Mouse (Mus musculus) intestine, postnatal 0 days (tissue): Measurements from ENCODE around the gene Dusp5. TPM values are rescaled to one million over a fixed set of nuclear protein-coding genes. Genes with fewer than 3 reads are reported as not detected.

Experiments used
- ATAC-seq: fragments of 200-750 bp; cut with Nextera tagmentation; 2 replicates; pipeline ENCODE4 v1.8.0; 2017; ENCODE audit warnings: mild to moderate bottlenecking, moderate TSS enrichment, moderate library complexity
- H3K27ac ChIP-seq: fragments of 300-500 bp; sonication (generic); 2 replicates; pipeline ENCODE4 v1.5.1; 2014; ENCODE audit warnings: mild to moderate bottlenecking, low read depth, low read length, moderate library complexity
- H3K27me3 ChIP-seq: fragments of 300-500 bp; sonication (generic); replicated peaks from 2 replicates; pipeline ENCODE4 v1.6.1; 2014; ENCODE audit warnings: low read length, mixed read lengths; ENCODE audit not compliant: control insufficient read depth, insufficient read depth
- H3K36me3 ChIP-seq: fragments of 300-500 bp; sonication (generic); 2 replicates; pipeline ENCODE4 v1.6.1; 2014; ENCODE audit warnings: mild to moderate bottlenecking, moderate library complexity; ENCODE audit not compliant: control insufficient read depth, insufficient read depth
- H3K4me1 ChIP-seq: fragments of 300-500 bp; sonication (generic); replicated peaks from 2 replicates; pipeline ENCODE4 v1.6.1; 2014; ENCODE audit warnings: antibody characterized with exemption, low read length, mixed read lengths; ENCODE audit not compliant: control insufficient read depth, insufficient read depth
- H3K4me2 ChIP-seq: fragments of 300-500 bp; sonication (generic); replicated peaks from 2 replicates; pipeline ENCODE4 v1.6.1; 2014; ENCODE audit warnings: low read depth, mild to moderate bottlenecking, moderate library complexity
- H3K4me3 ChIP-seq: fragments of 300-500 bp; sonication (generic); 2 replicates; pipeline ENCODE4 v1.5.1; 2014; ENCODE audit warnings: low read depth, low read length
- H3K9ac ChIP-seq: fragments of 300-500 bp; sonication (generic); 2 replicates; pipeline ENCODE4 v1.6.1; 2014; ENCODE audit warnings: mild to moderate bottlenecking, low read depth, low read length
- H3K9me3 ChIP-seq: fragments of 300-500 bp; sonication (generic); 2 replicates; pipeline ENCODE4 v1.6.1; 2016; ENCODE audit warnings: mixed run types; ENCODE audit not compliant: control insufficient read depth
- CTCF ChIP-seq: sonication (generic); IDR thresholded peaks from 2 replicates; pipeline ENCODE4 v1.5.1; 2016; ENCODE audit warnings: low read depth, mild to moderate bottlenecking, control low read depth, antibody characterized with exemption, moderate library complexity
- WGBS: fragments of 180-500 bp; shearing (Covaris S2); extraction: QIAGEN DNeasy Blood & Tissue Kit; methylation state at CpG from one replicate; pipeline ENCODE4 v1.1.7; 2014; 5-methylcytosine and 5-hydroxymethylcytosine counted together
- polyA plus RNA-seq: library from polyadenylated mRNA; unstranded; fragments of >200 nt; fragmentation: Nextera tagmentation; extraction: Ambion mirVana; gene quantifications from 2 replicates; pipeline ENCODE4 v1.2.1, GENCODE M21; 2015

The Dusp5 gene
- polyA plus RNA-seq, 1 experiment from 2014 or later, result 12.4 TPM

DNA sequence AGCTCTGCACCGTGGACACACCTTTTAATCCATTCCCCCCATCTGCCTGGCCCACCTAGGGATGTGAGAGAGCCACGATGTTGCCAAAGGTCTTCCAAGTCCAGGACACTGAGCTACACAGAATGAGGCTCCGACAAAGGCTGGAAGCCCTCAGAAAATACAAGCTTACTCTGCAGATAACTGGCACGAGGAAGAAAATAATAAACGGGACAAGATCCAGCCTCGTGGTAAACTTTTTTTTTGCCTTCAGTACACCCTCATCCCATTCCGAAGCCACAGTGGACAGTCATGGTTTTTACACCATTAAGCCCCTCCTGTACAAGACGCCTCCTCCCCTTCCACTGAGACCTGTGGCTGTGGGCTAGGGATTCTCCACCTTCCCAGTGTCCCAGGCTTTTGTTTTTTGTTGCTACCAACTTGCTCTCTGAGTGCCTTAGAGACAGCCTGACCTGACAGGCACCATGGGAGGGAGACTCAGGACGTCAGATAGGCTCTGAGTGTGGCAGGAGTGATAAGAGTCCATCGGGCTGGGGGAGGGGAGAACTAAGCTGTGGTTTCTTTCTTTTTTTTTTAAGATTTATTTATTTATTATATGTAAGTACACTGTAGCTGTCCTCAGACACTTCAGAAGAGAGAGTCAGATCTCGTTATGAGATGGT, 7.6 kb upstream of the Dusp5 start:
- no peak overlapping the region for H3K4me2 ChIP-seq
- no peak overlapping the region for H3K9ac ChIP-seq
- no peak overlapping the region for H3K27ac ChIP-seq
- no peaks in the 10 kb centered on the region for H3K4me1 ChIP-seq
- H3K9me3 ChIP-seq, result no peaks in the 10 kb centered on the region
- no peaks in the 10 kb centered on the region for H3K36me3 ChIP-seq
- H3K27me3 ChIP-seq, result no peaks in the 10 kb centered on the region
- TF ChIP-seq CTCF, result no peak
- 37% methylated on average over 11 of the region's 11 CpGs for WGBS
- no peak for ATAC-seq
- H3K4me3 ChIP-seq, result no peak overlapping the region

DNA sequence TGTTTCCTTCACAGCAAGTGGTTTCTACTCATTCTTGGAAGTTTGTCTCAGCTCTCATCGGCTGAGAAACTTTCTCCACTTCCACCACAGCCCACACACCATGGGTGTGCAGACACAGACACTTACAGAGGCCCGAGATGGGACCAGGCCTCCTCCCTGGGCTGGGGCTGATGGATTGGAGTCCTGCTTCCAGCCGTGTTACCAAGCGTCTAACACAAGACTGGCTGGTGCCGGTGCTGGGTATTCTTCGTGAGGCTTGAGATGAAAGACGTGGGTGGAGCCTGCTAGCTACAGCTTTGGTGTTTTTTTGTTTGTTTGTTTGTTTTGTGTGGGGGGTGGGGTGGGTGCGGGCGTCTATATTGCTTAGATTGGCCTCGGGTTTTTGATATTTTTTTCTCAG, 1.4 kb upstream of the Dusp5 start:
- no peak overlapping the region for H3K9ac ChIP-seq
- ATAC-seq, result no peak

GRCm38 (mm10) chr19:53528131-53528621, 733 bp upstream of the Dusp5 start:
- ATAC-seq, result no peak
- no peak for TF ChIP-seq CTCF
- peak overlapping the region; percentile 70 for H3K4me3 ChIP-seq
- no peaks in the 10 kb centered on the region for H3K9me3 ChIP-seq
- H3K4me1 ChIP-seq, result peaks cover 5% of the 10 kb centered on the region; the same call in 1 of the 2 replicates
- H3K27me3 ChIP-seq, result no peaks in the 10 kb centered on the region
- H3K36me3 ChIP-seq, result no peaks in the 10 kb centered on the region
- H3K9ac ChIP-seq, result peak overlapping the region; percentile 80
- H3K27ac ChIP-seq, result no peak overlapping the region
- H3K4me2 ChIP-seq, result peak overlapping the region; percentile 87
- 3% methylated on average over 13 of the region's 13 CpGs for WGBS

More for the DNA sequence above, 1.4 kb upstream of the Dusp5 start:
- Histone ChIP-seq H3K4me2 (no peak overlapping the region), H3K4me1 (peaks cover 5% of the 10 kb centered on the region; the same call in 1 of the 2 replicates), H3K27me3 (no peaks in the 10 kb centered on the region), H3K4me3 (no peak overlapping the region), H3K9me3 (no peaks in the 10 kb centered on the region), H3K36me3 (no peaks in the 10 kb centered on the region), H3K27ac (no peak overlapping the region)
- WGBS, result 43% methylated on average over 10 of the region's 10 CpGs
- no peak for TF ChIP-seq CTCF

- Histone ChIP-seq H3K27me3 (no peaks in the 10 kb centered on the region), H3K9me3 (no peaks in the 10 kb centered on the region), H3K4me3 (peak overlapping the region; percentile 70), H3K9ac (peak overlapping the region; percentile 80), H3K36me3 (no peaks in the 10 kb centered on the region; the same call in 1 of the 2 replicates), H3K27ac (peak overlapping the region; percentile 95), H3K4me2 (peak overlapping the region; percentile 87), H3K4me1 (peaks cover 5% of the 10 kb centered on the region; the same call in 1 of the 2 replicates)
- no peak for TF ChIP-seq CTCF
- ATAC-seq, result no peak
- WGBS, result 0% methylated on average over 31 of the region's 36 CpGs
Measured at GRCm38 (mm10) chr19:53529455-53529704, 471 bp downstream of the Dusp5 start.

DNA sequence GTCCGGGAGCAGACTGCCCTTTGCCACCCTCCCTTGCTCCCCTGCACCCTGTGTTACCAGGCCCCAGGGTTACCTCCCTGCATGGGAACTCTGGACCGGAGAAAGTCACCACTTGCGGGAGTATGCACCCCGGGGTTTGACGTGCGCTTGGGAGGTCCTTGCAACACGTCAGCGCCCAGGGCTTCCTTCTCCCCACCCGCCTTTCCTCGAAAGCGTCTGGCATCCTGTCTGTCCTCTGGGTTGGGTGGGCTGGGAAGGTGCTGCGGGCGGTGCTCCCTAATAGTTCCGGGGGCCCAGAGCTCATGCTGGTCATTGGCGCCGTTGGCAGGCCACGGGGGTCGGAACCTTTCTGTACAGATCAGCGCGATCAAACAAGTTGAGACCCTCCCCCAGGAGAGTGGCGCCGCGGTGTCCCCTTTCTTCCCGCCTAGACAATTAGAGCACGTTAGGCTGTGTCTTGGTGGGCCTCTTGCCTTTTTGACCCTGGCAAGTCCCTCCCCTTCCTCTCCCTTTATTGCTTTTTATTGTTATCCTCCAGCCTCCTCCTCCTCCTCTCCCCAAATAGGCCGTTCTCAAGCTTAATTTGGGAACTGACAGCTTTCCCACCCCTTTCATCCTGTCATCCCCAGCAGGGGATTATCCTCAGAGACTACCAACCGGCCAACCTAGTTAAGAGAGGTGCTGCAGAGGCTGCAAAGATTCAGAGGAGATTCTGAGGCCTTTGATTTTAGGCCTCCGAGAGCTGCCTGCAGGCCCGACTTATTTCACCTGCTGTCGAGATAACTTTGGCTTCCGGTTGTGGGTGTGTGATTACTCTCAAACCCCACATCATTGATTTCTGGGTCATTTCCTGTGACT, 1.0 kb downstream of the Dusp5 start:
- Histone ChIP-seq H3K9me3 (no peaks in the 10 kb centered on the region), H3K4me1 (peaks cover 5% of the 10 kb centered on the region; the same call in 1 of the 2 replicates), H3K27me3 (no peaks in the 10 kb centered on the region), H3K9ac (peak overlapping the region; percentile 80), H3K36me3 (no peaks in the 10 kb centered on the region; the same call in 1 of the 2 replicates), H3K27ac (peak overlapping the region; percentile 95), H3K4me3 (peak overlapping the region; percentile 70), H3K4me2 (peak overlapping the region; percentile 87)
- ATAC-seq, result peak; percentile 59
- WGBS, result 7% methylated on average over 30 of the region's 31 CpGs
- no peak for TF ChIP-seq CTCF

GRCm38 (mm10) chr19:53531416-53531815, 2.5 kb downstream of the Dusp5 start:
- Histone ChIP-seq H3K27ac (no peak overlapping the region), H3K4me1 (peaks cover 5% of the 10 kb centered on the region; the same call in 1 of the 2 replicates), H3K27me3 (no peaks in the 10 kb centered on the region), H3K4me2 (peak overlapping the region; percentile 87), H3K9me3 (no peaks in the 10 kb centered on the region), H3K36me3 (no peaks in the 10 kb centered on the region; the same call in 1 of the 2 replicates), H3K4me3 (no peak overlapping the region), H3K9ac (no peak overlapping the region)
- 70% methylated on average over 10 of the region's 10 CpGs for WGBS
- TF ChIP-seq CTCF, result no peak
- ATAC-seq, result no peak
